Mouse (Mus musculus) inflammation-experienced regulatory T-cells, adult 6 months (primary cell): Measurements from ENCODE around the gene Usb1. TPM values are rescaled to one million over a fixed set of nuclear protein-coding genes. Genes with fewer than 3 reads are reported as not detected.

Source experiments
- ATAC-seq: one replicate; pipeline ENCODE4 v1.8.0; 2017
- polyA plus RNA-seq, 3 experiments: library from polyadenylated mRNA; unstranded; fragments of 100-300 nt; shearing (Covaris generic); gene quantifications; one replicate each; pipeline ENCODE4 v1.2.1; 2017

Gene Usb1
- 10 to 100 TPM; 59.7 to 62.9 (median 59.7) TPM for polyA plus RNA-seq

GRCm38 (mm10) chr8:95331720-95332436 lies at the start of gene Usb1, which contains the start of gene Zfp319:
Gene Usb1 (plus strand): TSS chr8:95332284.
Gene Zfp319 (minus strand): TSS chr8:95331950.
- peak; percentile 87 for ATAC-seq

DNA sequence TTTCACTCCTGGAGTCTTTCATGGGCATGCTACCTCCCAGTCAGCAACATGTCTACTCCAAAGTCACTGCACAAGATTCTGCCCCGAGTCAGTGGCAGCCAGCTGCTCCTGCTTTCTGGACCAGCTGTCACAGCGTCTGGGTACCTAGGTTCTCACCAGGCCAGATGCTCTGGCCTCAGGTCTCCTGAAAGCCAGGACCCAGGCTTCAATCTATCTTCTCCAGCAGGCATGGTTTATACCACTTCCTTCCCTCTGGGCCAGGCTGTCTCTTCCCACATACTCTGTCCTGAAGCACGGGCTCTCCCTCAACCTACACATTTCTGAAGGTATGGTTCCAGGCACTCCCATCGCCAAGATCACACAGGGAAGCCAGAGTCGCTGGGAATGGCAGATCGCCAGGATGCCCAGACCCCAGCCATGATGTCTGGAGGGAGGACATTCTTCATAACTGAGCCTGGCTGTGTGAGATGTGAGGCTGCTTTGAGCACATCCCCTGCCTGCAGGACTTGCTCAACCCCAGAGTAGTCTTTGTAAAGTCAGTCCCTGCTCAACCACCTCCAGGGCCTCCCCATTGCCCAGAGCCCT lies 42.9 kb upstream of the Usb1 start:
- no peak for ATAC-seq

- ATAC-seq: no peak
Observed at GRCm38 (mm10) chr8:95293172-95293571, 38.9 kb upstream of the Usb1 start.

DNA sequence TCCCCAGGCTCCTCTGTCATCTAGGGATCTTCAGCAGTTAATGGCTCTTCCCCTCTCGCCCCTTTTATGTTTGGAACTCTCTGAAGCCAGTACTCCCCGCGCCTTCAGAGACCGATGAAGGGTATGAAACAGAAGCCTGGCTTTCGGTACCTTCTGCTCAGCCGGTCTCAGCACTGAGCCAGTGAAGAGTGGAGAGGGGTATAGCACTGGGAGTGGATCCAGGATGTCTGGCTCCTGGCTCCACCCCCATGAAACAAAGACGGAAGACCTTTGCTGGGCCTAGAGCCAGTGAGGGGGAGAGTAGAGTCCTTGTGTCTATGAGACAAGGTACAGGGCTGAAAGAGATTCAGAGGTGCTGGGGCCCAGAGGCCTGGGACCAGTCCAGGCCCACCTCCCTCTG lies 38.2 kb upstream of the Usb1 start:
- no peak for ATAC-seq

DNA sequence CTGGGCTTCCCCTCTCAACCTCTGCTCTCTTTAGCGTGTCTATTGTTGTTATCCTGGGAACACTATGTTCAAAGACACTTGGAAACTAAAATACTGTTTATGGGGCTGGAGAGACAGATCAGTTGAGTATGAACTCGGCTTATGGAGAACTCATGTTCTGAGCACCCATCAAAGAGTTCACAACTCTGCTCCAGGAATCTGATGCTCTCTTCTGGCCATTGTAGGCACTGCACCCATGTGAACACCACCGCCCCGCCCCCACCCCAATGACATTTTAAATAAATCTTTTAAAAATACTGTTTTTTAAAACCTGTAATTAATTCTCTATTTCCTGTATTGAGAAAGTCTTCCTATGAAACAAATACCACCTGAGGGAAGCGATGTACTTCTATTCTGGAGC lies 29.7 kb upstream of the Usb1 start:
- peak; percentile 69 for ATAC-seq

DNA sequence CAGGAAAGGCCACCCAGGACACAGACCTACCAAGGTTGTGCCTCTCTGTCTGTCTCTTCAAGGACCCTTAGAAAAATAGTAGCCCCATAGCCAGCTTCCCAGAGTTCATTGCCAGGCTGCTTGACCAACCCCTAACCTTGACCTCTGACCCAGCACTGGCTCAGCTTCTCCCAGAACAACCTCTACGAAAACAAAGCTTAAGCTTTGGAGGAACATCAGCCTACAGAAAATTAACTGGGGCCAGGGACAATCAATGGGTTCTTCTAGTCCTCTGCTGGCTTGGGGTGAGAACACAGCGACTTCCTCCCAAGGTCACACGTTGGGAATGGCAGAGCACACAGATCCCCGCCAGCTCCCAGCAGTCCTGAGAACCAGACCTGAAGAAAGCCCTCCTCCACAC lies 26.6 kb upstream of the Usb1 start:
- ATAC-seq: no peak

GRCm38 (mm10) chr8:95306431-95306830 lies 25.7 kb upstream of the Usb1 start, which contains the start of gene Cngb1:
Gene Cngb1 (minus strand): TSS chr8:95306585.
- no peak for ATAC-seq

DNA sequence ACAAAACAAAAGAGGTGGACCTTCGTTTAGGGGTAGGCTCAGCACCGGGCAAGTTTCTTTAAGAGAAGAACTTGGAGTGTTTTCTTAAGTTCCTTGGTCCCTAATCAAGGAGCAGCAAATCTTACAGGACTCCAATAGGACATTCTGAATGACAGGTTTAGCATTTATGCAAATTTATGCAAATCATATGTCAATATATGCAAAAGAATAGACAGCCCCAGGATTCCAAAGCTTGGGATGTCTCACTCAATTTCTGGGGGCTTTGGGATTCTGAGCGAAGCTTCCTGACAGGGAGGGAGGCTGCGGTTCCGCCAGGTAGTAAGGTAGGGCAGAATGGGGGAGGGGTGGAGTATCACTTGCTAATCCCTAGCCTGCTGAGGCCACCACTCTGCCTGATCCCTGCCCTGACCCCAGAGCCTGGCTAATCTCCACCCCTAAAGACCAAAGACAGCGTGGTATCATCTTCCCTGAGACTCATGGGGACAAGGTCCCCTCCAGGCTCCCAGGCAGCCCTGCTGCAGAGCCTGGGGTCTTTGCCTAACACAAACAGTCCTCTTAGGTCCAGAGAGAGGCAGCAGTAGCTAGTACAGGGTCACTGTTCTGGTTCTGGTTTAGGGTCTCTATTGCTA lies 21.6 kb upstream of the Usb1 start, which contains the start of gene Tepp:
Gene Tepp, plus strand, starts transcription at position 225 of the 629 bp plus-strand sequence.
- no peak for ATAC-seq

- no peak for ATAC-seq
Observed at GRCm38 (mm10) chr8:95312836-95313235, 19.2 kb upstream of the Usb1 start.

GRCm38 (mm10) chr8:95313857-95314256 lies 18.2 kb upstream of the Usb1 start:
- ATAC-seq: no peak

- ATAC-seq: no peak
Observed at GRCm38 (mm10) chr8:95314707-95315106, 17.4 kb upstream of the Usb1 start.

DNA sequence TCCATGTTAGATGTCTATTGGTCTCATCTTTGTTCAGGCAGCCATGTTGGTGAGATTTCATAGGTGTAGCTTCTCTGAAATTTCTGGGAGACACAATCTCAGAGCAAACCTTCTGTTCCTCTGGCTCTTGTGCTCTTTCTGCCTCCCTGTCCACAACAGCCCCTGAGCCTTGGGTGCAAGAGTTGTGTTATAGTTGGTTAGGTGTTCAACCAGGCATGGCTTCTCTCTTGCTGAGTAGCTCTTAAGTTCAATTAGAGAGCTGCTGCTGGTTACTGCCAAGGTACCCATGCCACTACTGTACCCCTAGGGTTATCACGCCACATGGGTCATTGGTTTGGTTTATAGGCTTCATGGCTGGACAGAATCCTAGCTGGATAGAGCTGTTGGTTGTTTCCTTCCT lies 16.7 kb upstream of the Usb1 start:
- no peak for ATAC-seq

GRCm38 (mm10) chr8:95320224-95321139 lies 11.6 kb upstream of the Usb1 start:
- peak; percentile 92 for ATAC-seq

- ATAC-seq: no peak
Observed at GRCm38 (mm10) chr8:95323201-95323600, 8.9 kb upstream of the Usb1 start.

GRCm38 (mm10) chr8:95324646-95325045 lies 7.4 kb upstream of the Usb1 start:
- no peak for ATAC-seq

GRCm38 (mm10) chr8:95326822-95327221 lies 5.3 kb upstream of the Usb1 start:
- no peak for ATAC-seq

DNA sequence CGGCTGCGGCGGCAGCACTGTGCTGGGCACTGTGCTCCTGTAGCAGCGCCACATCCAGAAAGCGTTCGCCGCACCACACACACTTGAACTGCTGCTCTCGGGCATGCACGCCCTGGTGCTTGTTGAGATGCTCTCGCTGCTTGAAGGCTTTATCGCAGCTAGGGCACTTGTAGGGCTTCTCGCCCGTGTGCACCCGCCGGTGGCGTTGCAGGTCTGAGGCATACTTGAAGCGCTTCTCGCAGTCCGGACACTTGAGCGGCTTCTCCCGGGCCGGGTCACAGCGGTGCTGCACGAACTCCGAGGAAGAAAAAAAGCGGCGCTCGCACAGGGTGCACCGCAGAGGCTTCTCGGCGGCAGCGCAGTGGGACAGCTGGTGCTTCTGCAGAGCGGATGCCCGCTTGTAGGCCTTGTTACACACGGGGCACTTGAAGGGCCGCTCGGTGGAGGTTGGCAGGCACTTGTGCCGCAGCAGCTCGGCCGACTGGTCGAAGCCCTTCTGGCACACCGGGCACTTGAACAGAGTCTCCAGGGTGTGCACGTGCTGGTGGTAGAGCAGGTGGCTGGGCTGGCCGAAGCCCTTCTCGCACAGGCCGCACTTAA lies 4.1 kb upstream of the Usb1 start:
- no peak for ATAC-seq

- ATAC-seq: no peak
Observed at GRCm38 (mm10) chr8:95330367-95330766, 1.7 kb upstream of the Usb1 start.

GRCm38 (mm10) chr8:95331156-95331719 lies 846 bp upstream of the Usb1 start:
- peak; percentile 44 for ATAC-seq

DNA sequence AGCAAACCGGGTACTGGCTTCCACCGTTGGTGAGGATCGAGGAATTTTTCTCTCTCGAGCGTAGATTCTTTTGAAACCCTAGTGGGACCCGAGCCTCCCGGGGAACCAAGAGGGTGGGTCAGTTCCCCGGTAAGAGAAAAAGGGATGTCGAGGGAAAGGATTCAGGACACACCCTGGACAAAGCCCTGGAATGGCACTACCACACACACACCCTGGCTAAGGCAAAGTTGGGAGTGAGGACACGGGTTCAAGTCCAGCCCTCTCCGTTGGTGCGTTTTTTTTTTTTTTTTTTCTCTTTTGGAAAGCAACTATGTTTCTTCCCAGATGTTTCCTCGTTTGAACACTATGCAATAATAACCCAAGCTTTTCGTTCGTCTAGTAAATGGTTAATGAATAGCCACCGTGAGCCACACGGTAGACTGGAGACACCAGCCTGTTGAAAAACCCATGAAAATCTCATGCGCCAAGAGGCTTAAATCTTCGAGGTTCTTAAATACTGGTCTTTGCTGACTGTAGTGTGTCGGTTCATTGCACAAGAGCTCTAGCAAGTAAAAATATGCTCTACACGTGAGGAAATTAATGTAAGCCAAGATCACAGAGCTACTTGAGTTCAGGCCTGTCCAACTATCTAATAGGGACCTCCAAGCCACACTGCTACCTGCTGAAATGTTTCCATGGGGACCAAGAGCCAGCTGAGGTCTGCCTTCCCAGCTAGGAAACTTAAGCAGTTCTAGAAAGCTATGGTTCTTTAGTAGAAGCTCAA lies 534 bp downstream of the Usb1 start:
- no peak for ATAC-seq

DNA sequence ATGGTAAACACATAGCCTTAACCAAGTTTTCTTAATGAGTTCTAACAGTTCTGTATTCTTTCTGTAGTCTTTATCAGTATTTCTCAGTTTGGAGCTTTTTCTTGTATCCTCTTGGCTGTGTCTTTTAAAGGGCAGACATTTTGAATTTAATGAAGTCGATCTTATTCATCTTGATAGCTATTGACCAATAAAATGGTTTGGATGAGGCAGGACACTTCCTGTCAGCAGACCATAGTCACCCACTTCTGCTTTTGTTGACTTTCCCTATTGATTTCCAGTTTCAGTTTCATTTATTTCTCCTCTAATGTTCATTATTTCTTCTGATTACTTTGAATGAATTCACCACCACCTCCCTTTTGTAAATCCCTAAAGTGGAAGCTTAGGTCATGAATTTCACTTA lies 3.6 kb downstream of the Usb1 start:
- no peak for ATAC-seq
